Mouse (Mus musculus): Measurements from ENCODE around the gene Enkd1.

Enkd1 gene

GRCm38 (mm10) chr8:105707498-105708403, at the start of gene Enkd1, which contains the start of gene 4933405L10Rik:
Gene Enkd1, minus strand, starts transcription at chr8:105708210.
Gene 4933405L10Rik, plus strand, starts transcription at chr8:105707655.
- DNase-seq (ENCODE audit: low spot score in 2 of 2), result peak; percentile 85 to 88

DNA sequence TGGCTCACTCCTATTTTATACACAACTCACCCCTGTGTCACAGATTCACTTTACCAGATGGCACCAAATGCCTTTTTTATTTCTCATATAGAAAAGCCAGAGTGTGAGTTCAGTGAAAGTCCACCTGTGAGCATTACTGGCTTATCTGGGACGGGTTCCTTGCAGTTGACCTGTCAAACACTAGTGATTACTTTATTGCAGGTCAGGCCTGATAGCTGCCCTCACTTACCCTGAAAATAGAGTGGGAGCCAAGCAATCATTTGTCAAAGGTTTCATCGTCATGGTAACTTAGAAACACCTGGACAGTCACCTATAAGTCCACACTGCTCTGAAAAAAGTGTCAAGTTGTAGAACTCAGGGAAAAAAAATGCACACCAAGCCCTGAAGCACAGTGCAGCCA, 46.7 kb upstream of the Enkd1 start:
- no peak for DNase-seq (ENCODE audit: low spot score in 2 of 2)

DNA sequence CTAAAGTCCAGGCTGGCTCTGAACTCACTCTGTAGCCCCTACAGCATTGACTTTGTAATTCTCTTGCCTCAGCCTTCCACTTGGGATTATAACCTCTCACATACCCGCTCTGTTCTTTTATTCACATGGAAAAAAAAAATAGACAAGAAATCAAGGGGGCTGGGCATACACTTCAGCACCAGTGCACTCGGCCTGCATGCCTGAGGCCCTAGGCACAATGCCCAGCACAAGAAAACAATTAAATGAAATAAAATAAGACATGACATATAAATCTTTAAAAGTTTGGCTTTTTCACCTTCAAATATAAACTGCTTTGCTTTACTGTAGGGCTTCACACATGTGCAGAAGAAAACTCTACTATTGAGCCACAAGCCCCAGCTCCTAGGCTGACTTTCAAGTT, 45.9 kb upstream of the Enkd1 start:
- DNase-seq (ENCODE audit: low spot score in 2 of 2), result no peak

- DNase-seq (ENCODE audit: low spot score in 2 of 2), result peak; percentile 32 to 40
These were observed 42.6 kb upstream of the Enkd1 start for GRCm38 (mm10) chr8:105750606-105751005.

GRCm38 (mm10) chr8:105743301-105743700, 35.3 kb upstream of the Enkd1 start:
- DNase-seq (ENCODE audit: low spot score in 2 of 2), result no peak

- DNase-seq (ENCODE audit: low spot score in 2 of 2), result no peak
These were observed 31.2 kb upstream of the Enkd1 start for GRCm38 (mm10) chr8:105739216-105739615.

DNA sequence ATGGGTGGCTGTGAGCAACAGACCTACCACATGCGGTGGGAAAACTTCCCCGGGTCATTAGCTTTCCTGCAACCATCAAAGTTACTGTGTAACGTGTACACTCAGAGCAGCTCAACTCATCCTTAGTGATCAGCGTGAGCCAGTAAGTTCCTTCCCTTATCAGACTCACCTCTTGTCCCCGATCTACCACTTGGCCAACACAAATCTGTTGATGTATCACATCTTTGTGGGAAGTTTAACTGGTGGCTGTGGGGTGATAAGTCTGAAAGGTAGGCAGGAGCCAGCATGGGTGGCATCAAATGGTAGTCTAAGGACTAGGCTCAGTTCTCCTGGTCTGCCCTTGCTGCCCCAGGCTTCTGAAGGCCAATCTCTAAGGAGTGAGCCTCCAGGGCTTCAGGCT, 24.2 kb upstream of the Enkd1 start:
- DNase-seq (ENCODE audit: low spot score in 2 of 2), result no peak

DNA sequence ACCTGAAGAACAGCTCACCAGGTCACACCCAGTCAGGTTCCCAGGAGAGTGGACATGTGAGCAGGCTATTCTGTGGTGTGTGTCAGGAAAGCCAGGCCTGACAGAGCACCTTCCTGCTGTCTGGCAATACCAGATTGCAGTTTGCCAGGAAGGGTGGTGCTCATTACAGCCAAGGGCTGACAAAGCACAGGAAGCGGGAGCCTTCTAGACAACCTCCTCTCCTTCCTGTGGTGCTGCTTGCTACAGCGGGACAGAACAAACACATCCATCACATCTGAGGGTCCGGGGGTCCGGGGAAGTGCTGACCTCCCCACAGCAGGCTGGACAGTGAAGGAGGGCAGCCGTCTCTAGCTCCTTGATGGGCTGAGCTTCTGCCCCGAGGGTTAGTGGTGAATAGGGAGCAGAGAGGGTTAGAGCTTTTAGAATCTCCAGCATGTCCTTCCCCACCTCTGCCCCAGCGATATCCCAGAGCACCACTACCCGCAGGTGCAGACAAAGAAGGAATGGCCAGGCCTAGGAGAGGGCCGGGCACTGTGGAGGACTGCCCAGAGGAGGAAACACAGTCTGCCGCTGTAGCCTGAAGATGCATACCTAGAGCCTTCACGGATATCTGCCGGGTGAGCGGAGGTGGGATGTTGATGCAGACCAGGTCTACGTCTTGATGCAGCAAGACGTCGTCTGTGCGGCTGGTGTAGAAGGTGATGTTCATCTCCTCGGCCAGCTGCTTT, 19.6 kb upstream of the Enkd1 start:
- no peak for DNase-seq (ENCODE audit: low spot score in 2 of 2)

DNA sequence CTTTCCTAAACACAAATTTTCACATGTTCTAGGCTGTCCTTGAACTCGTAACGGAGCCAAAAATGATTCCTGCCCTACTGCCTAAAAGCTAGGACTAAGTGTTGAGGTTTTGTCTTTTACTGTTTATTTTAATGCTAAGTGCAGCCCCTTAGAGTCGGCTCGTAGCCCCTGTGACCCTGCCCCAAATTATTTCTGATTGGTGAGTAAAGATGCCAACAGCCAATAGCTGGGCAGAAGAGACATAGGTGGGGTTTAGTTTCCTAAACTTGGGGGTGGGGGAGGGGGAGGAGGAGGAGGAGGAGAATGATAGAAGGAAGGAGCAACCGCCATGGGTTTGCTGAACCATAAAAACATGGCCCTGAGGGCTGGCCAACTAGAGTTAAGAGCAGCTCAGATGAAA, 17.7 kb upstream of the Enkd1 start:
- no peak for DNase-seq (ENCODE audit: low spot score in 2 of 2)

GRCm38 (mm10) chr8:105722861-105723260, 14.9 kb upstream of the Enkd1 start:
- no peak for DNase-seq (ENCODE audit: low spot score in 2 of 2)

DNA sequence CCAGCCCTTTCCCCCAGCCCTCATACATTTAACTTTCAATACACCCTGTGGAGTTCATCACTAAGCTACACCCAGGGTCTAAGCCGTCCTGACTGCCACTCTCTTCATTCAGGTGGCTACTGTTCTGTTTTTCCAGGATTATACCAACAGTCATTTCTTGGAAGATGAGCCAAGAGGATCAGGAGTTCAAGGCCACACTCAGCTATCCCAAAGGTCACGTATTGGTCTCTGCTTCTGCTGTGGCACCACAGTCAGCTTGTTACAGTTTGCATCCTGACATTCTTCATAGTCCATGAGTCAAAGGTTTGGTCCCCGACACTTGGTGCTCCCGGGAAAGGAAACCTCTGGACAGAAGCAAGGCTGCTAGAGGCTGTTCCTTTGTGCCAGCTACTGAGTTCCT, 11.6 kb upstream of the Enkd1 start:
- no peak for DNase-seq (ENCODE audit: low spot score in 2 of 2)

- no peak for DNase-seq (ENCODE audit: low spot score in 2 of 2)
These were observed 8.4 kb upstream of the Enkd1 start for GRCm38 (mm10) chr8:105716302-105716945.

GRCm38 (mm10) chr8:105715042-105715441, 7.0 kb upstream of the Enkd1 start:
- DNase-seq (ENCODE audit: low spot score in 2 of 2), result no peak

DNA sequence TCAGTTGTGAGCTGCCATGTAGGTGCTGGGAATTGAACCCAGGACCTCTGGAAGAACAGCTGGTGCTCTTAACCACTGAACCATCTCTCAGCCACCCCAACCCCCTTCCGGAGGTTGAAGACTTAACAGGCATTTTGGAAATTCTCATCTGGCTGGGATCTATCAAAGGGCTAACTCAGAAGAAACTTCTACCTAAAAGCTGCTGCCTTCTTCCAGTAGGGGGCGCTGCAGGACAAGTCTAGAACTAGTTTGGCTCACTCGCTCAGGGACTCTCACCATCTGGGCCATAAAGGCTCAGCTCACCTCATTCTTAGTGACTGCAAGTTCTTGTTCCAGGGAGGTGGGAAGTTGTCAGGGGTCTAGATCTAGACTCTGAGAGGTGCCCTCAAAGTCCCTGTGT, 6.1 kb upstream of the Enkd1 start:
- peak in 1 of 2 experiments; percentile 73 for DNase-seq (ENCODE audit: low spot score in 2 of 2)

GRCm38 (mm10) chr8:105712286-105712685, 4.3 kb upstream of the Enkd1 start:
- no peak for DNase-seq (ENCODE audit: low spot score in 2 of 2)

DNA sequence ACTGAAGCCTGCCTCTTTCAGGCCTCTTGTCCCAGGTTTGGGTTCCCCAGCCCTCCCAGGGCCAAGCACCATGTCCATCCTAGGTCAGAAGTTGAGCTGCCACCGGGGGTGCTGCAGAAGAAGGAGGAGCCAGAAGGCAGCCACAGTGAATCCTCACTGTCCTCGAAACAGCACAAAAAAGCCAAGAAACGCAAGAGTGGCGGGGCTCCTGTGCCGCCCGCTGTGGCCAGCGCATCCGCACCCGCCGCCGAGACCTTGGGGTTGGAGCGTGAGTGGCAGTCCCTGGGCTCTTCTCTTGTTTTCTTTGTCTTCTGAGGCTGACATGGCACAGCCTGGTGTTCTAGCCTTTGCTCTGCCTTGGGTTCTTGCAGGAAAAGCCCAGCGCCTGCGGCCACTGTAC, 1.3 kb upstream of the Enkd1 start:
- DNase-seq (ENCODE audit: low spot score in 2 of 2), result no peak

GRCm38 (mm10) chr8:105708675-105709074, 665 bp upstream of the Enkd1 start:
- DNase-seq (ENCODE audit: low spot score in 2 of 2), result no peak

DNA sequence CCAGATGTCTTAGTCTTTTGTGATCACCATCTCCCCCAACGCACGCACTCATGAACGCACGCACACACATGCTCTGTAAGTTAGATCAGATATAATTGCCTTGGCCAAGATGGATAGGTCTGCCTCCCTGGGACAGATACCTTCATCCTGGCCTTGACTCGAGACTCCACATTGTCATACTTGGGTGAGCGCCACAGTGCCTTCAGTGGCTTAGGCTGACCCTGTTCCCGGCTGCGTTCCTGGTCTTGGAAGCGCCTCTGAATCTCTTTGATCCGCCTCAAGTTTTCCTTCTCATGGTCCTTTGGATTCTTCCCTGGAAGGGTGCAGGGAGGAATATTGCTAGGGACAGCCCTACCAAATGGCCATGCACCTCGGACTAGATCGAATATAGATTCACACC, 1.6 kb downstream of the Enkd1 start:
- DNase-seq (ENCODE audit: low spot score in 2 of 2), result no peak

DNA sequence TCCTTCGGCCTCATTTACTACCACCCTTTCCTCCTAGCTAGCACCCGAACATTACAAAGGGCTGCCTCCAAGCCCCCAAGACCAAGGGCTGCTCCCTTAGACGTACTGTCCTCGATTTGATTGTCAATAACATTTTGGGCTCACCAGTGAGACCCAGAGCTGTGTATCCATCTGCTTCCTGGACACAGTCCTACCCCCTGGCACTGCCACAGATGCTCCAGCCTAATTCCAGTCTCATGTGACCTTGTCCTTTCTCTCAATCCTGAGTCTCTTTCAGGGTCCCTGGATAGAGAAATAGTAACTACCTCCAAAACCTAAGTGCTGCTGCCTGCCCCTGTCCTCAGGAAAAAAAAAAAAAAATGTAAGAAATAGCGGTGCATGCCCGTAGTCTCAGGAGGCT, 3.1 kb downstream of the Enkd1 start:
- DNase-seq (ENCODE audit: low spot score in 2 of 2), result no peak

GRCm38 (mm10) chr8:105704146-105704812, 3.7 kb downstream of the Enkd1 start:
- DNase-seq (ENCODE audit: low spot score in 2 of 2), result no peak

DNA sequence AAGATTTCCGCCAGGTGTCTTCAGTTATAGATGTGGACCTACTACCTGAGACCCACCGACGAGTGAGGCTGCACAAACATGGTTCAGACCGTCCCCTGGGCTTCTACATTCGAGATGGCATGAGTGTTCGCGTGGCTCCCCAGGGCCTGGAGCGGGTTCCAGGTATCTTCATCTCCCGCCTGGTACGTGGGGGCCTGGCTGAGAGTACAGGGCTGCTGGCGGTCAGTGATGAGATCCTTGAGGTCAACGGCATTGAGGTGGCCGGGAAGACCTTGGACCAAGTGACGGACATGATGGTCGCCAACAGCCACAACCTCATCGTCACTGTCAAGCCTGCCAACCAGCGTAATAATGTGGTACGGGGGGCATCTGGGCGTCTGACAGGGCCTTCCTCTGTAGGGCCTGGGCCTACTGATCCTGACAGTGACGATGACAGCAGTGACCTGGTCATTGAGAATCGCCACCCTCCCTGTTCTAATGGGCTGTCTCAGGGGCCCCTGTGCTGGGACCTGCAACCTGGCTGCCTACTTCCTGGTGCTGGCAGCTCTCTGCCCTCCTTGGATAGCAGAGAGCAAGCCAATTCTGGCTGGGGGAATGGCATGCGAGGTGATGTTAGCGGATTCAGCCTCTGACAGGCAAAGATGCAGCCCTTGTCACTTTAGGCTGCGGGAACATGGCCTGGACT, 5.1 kb downstream of the Enkd1 start:
- DNase-seq (ENCODE audit: low spot score in 2 of 2), result no peak
